Mouse (Mus musculus) heart, adult 8-10 months (tissue): ENCODE results near the gene Hnrnpab. TPM values are rescaled to one million over a fixed set of nuclear protein-coding genes. Genes with fewer than 3 reads are reported as not detected.

Experiments
- DNase-seq: peaks from one replicate; pipeline ENCODE4 v3.0.0; 2022; ENCODE audit warnings: low spot score
- total RNA-seq, 4 experiments: library from RNA; stranded (reverse); gene quantifications; 2 replicates each; pipeline ENCODE4 v1.2.4; 2022

The Hnrnpab gene
- total RNA-seq = 100 to 1,000 TPM; 119 to 149 (median 133) TPM

DNA sequence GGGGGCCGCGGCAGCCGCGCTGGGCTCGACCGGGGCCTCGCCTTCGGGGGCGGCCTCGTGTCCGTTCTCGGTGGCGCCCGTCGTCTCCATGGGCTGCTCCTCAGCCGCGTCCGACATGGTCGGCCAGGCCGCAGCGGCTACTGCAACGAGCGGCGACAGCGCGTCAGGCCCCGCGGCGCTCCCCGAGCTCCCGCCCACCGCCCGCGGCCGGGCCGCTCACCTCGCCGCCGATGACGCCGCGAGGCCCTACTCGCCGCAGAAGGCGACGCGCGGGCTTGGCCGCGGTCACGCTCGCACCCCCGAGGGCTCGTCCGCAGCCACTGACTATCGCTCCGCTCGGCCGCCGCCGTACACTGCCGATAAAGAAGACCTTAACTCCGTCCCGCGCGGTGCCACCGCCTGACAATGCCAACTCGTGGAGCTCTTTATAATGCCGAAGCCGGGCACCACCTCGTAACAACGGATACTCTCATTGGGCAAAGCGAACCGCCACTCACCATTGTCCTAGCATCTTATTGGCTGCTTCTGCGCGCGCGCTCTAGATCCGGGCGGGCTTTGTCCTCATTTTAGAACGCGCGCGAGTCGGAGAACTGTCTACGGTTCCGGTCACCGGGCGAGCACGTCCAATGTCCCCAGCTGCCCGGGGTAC lies at the start of gene Hnrnpab:
Gene Hnrnpab, minus strand, starts transcription at position 401 of the 649 bp plus-strand sequence.
- DNase-seq = peak; percentile 98

DNA sequence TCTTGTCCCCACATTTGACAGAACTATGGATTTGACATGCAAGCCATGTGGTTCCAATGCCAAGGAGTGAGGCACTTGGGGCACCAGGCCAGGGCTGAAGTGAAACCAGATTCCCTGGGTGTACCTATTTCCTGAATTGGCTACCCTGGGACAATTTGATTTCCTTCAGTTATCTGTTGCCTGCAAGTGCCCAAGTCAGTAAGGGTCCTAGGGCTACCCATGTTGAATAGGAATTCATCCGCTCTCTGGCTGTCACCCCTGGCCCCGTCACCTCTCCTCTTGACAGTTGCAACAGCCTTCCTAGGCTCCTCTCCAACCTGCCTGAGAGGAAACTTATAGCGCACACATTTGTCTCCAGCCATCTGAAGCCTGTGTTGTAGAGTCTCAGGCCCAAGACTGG lies 48.2 kb upstream of the Hnrnpab start:
- DNase-seq = no peak

DNA sequence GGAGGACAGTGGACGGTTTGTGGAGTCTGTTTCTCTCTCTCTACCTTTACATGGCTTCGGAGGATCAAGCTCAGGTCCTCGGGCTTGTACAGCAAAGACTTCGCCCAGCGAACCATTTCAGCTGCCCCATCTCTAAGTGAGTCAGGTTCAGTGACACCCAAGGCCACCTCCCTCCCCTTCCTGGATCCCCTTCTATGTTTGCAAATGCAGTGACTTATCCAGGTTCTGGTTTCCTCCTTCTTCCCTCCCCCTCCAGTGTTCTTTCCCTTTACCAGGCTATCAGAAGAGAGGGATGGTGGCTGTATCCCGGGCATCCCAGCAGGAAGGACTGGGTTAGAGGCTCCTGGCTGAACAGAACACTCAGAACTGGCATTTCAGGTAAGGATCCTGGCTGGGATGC lies 47.1 kb upstream of the Hnrnpab start:
- no peak for DNase-seq

DNA sequence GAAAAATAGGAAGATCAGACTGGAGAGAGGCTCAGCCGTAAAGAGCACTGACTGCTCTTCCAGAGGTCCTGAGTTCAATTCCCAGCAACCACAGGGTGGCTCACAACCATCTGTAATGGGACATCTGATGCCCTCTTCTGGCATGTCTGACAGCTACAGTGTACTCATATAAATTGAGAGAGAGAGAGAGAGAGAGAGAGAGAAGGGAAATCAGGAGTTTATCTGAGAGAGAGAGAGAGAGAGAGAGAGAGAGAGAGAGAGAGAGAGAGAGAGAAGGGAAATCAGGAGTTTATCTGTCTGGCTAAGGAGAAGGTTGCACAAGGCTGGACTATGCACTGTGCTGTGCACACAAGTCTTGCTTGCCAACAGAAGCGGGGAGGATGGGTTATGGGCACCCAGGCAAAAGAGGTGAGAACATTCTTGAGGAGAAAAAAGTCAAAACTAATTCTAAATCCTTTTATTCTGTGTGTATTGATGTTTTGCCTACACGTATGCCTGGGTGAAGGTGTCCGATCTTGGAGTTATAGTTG lies 46.3 kb upstream of the Hnrnpab start:
- DNase-seq = no peak

GRCm38 (mm10) chr11:51650691-51651515 lies 44.3 kb upstream of the Hnrnpab start, which contains the start of the genes N4bp3 and D930048N14Rik:
Gene N4bp3, minus strand, starts transcription at chr11:51650842.
Gene D930048N14Rik, plus strand, starts transcription at chr11:51650954.
- DNase-seq = peak; percentile 67

- no peak for DNase-seq
Observed at GRCm38 (mm10) chr11:51650261-51650660, 43.6 kb upstream of the Hnrnpab start.

DNA sequence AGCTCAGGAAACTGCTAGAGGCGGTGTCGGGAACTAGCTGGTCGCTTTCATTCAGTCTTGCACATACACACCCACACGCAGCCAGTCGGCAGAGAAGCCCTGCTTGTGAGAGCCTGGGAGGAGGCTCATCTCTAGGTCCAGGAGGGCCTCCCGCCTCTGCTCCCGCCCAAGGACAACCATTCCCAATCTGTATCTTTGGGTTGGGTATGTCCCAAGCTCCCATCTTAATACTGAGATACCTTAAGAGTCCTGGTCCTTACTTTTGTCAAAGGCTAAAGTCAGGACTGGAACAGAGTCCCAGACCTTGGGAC lies 43.2 kb upstream of the Hnrnpab start:
- no peak for DNase-seq

GRCm38 (mm10) chr11:51649111-51649888 lies 42.7 kb upstream of the Hnrnpab start:
- no peak for DNase-seq

- DNase-seq = no peak
Observed at GRCm38 (mm10) chr11:51648566-51648965, 41.9 kb upstream of the Hnrnpab start.

DNA sequence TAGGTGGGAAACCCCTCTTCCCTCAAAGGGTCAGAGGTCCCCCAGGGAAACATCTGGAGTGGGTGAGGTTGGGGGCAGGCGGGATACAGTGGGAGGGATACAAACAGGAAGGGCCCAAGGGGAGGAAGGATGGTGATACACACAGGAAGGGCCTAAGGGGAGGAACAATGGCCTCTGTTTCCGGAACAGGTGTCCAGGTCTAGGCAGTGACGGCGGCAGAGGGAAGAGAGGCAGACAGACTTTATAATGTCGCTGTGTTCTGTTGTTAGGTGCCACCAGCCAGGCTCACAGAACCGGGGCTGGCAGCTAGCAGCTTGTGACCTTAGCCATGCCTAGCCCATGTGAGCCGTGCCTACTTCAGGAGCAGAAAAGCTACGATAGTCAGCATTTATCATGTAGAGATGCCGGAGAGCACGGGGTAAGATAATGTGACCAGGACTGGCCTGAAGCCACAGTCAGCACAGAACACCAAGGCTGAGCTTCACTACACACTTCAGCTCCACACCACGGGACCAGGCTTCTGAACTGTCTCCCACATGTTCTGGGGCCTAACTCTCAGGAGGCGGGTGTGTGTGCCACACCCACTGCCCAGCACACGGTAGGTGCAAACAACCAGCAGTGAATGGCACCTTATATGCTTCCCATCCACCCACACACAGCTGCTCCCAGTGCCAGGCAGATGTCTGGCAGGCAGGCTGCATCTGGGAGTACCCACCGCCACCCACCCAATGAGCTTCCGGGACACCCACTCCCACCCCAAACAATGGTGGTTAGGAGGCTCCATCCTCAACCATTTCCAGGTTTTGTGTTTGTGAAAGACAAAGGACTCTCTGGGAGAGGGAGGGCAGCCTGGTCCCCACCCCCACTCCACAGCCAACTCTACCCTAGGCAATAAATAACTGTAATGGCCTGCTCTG lies 40.4 kb upstream of the Hnrnpab start:
- peak; percentile 81 for DNase-seq

GRCm38 (mm10) chr11:51646245-51646644 lies 39.6 kb upstream of the Hnrnpab start:
- no peak for DNase-seq

DNA sequence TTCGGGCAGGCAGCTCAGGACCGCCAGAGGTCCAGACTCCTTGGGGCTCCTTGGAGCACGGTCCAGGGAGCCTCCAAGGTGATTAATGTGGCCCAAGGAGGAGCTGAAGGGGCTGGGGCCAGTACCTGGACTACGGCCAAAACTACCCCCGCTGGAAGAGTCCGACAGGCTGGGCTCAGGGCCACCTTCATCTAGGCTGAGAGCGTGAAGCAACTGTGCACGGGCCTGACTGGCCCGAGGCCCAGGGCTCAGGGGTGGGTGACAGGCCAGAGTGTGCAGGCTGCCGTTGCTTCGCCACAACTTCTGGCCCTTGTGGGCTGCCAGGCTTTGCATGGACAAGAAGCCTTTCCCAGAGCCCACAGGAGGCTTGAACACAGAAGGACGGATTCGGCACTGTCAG lies 38.6 kb upstream of the Hnrnpab start:
- no peak for DNase-seq

DNA sequence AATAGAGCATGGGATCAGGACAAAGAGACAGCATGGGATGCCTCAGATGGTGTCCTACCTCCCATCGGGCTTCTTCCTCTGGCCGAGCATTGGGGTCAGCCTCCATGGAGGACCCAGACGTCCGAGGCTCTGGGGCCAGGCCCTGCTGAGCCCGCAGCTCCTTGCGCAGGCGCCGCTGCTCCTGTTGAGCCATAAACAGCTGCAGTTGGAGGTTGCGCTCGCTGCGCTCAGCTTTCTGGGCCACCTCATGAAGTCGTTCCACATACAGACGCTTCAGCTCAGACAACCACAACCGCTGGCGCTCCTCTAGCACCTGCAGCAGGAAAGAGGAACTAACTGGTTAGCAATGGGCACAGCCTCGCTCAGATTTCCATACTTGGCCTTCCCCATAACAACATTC lies 37.6 kb upstream of the Hnrnpab start:
- DNase-seq = no peak

DNA sequence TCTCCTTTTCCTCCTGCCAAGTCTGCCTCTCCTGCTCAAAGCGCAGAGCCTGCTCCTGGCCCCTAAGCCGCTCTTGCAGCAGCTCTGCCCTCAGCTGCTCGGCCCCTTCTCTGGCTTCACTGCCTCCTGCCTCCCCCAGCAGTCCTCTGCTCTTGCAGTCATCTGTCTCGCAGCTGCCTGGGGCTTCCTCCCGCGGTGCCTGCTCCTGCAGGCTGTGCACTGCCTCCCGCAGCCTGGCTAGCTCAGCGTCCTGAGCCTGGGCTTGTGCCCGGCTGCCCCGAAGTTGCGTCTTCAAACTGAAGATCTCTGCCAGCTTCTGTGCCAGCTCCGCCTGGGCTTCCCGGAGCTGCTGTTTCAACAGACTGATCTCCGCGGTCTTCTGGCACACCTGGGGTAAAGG lies 37.1 kb upstream of the Hnrnpab start:
- no peak for DNase-seq

DNA sequence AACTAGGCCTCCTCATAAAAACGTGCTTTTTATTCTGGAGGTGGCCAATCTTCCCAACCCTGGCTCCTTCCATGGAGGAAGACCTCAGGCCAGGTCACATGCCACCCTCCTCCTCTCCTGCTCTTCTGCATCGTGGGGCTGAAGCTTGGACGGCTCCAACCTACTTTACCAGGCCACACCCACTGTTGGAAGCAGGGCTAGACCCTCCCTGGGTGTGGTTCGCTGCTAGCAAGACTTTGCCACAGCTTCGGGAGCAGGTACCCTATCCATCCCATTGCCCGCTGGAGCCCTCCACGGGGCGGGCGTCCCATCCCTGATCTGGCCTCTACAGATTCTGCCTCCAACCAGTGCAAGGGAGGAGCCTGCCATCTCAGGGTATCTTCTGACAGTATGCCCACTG lies 36.6 kb upstream of the Hnrnpab start:
- no peak for DNase-seq

DNA sequence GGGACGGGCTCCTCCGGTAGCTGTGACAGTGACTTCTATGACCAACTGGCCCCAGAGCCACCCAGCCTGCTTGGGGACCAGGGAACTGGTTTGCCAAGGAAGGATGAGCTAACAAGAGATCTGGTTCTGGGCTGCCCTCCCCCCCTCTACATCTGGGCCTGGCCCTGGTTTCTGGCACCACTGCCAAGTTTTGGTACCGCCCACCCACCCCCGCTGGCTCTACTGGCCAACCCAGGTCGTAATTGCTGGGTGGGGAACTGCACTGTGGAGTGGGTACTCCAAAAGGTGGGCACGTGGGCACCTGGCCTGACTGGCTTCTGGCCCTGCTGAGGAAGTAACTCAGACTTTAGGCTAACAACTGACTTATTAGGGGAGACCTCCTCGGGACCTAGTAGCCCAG lies 34.1 kb upstream of the Hnrnpab start:
- DNase-seq = no peak

GRCm38 (mm10) chr11:51638497-51638896 lies 31.9 kb upstream of the Hnrnpab start:
- DNase-seq = no peak

GRCm38 (mm10) chr11:51637971-51638414 lies 31.3 kb upstream of the Hnrnpab start:
- DNase-seq = peak; percentile 52

DNA sequence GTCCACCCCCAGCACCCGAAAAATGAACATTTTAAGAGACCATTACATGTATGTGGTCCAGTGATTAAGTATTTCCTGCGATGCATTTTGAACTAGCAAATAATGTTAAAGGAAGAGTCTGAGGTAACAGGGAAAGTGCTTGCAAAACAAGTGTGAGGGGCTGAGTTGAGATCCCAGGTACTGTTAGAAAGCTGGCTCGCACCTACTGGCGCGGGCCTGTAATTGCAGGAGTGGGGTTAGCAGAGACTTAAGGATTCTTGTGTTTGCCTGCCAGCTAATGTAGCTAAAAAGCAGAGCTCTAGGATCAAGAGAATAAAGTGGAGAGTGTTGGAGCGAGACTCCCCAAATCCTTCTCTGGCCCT lies 29.7 kb upstream of the Hnrnpab start:
- DNase-seq = peak; percentile 51

- peak; percentile 89 for DNase-seq
Observed at GRCm38 (mm10) chr11:51635525-51636322, 29.1 kb upstream of the Hnrnpab start, which contains the start of gene Rmnd5b. Gene Rmnd5b, minus strand, starts transcription at chr11:51635896.
